Mouse (Mus musculus) heart, embryonic 12.5 days (tissue): ENCODE results near the gene Gpr149. TPM values are rescaled to one million over a fixed set of nuclear protein-coding genes. Genes with fewer than 3 reads are reported as not detected.

Experiments used
- ATAC-seq: fragments of 200-750 bp; cut with Nextera tagmentation; 2 replicates; pipeline ENCODE4 v1.8.0; 2017; ENCODE audit warnings: moderate TSS enrichment, moderate library complexity; ENCODE audit not compliant: insufficient number of reproducible peaks, low FRiP score
- H3K27ac ChIP-seq: fragments of 300-500 bp; sonication (generic); 2 replicates; pipeline ENCODE4 v1.5.1; 2016; ENCODE audit warnings: mild to moderate bottlenecking, moderate library complexity; ENCODE audit not compliant: poor library complexity, severe bottlenecking
- H3K27me3 ChIP-seq: fragments of 300-500 bp; sonication (generic); replicated peaks from 2 replicates; pipeline ENCODE4 v1.6.1; 2016; ENCODE audit warnings: mild to moderate bottlenecking, moderate library complexity
- H3K36me3 ChIP-seq: fragments of 300-500 bp; sonication (generic); 2 replicates; pipeline ENCODE4 v1.6.1; 2016; ENCODE audit warnings: mild to moderate bottlenecking, moderate library complexity
- H3K4me1 ChIP-seq: fragments of 300-500 bp; sonication (generic); replicated peaks from 2 replicates; pipeline ENCODE4 v1.6.1; 2016; ENCODE audit warnings: mild to moderate bottlenecking
- H3K4me2 ChIP-seq: fragments of 300-500 bp; sonication (generic); 2 replicates; pipeline ENCODE4 v1.6.1; 2016; ENCODE audit warnings: mild to moderate bottlenecking, moderate library complexity
- H3K4me3 ChIP-seq: fragments of 300-500 bp; sonication (generic); 2 replicates; pipeline ENCODE4 v1.5.1; 2016; ENCODE audit warnings: mild to moderate bottlenecking
- H3K9ac ChIP-seq: fragments of 300-500 bp; sonication (generic); 2 replicates; pipeline ENCODE4 v1.6.1; 2016; ENCODE audit warnings: mild to moderate bottlenecking, moderate library complexity
- H3K9me3 ChIP-seq: fragments of 300-500 bp; sonication (generic); replicated peaks from 2 replicates; pipeline ENCODE4 v1.6.1; 2016; ENCODE audit warnings: mild to moderate bottlenecking, moderate library complexity
- WGBS: fragments of 180-500 bp; shearing (Covaris S2); methylation state at CpG from one replicate; pipeline ENCODE4 v1.1.7; 2016; 5-methylcytosine and 5-hydroxymethylcytosine counted together
- polyA plus RNA-seq: library from polyadenylated mRNA; unstranded; fragments of >200 nt; fragmentation: Nextera tagmentation; extraction: Ambion mirVana; gene quantifications from 2 replicates; pipeline ENCODE4 v1.2.1, GENCODE M21; 2016

The Gpr149 gene
- polyA plus RNA-seq, 1 experiment from 2014 or later = not detected

GRCm38 (mm10) chr3:62507206-62507647 is 97.7 kb downstream of the Gpr149 start:
- 41% methylated on average over 5 of the region's 5 CpGs for WGBS
- H3K4me3 ChIP-seq = peak overlapping the region; percentile 97
- H3K9me3 ChIP-seq = no peaks in the 10 kb centered on the region
- H3K9ac ChIP-seq = no peak overlapping the region
- no peak overlapping the region for H3K27ac ChIP-seq
- H3K27me3 ChIP-seq = no peaks in the 10 kb centered on the region; the same call in 1 of the 2 replicates
- H3K36me3 ChIP-seq = no peaks in the 10 kb centered on the region
- peaks cover 9% of the 10 kb centered on the region for H3K4me1 ChIP-seq
- H3K4me2 ChIP-seq = peak overlapping the region; percentile 61
- no peak for ATAC-seq

DNA sequence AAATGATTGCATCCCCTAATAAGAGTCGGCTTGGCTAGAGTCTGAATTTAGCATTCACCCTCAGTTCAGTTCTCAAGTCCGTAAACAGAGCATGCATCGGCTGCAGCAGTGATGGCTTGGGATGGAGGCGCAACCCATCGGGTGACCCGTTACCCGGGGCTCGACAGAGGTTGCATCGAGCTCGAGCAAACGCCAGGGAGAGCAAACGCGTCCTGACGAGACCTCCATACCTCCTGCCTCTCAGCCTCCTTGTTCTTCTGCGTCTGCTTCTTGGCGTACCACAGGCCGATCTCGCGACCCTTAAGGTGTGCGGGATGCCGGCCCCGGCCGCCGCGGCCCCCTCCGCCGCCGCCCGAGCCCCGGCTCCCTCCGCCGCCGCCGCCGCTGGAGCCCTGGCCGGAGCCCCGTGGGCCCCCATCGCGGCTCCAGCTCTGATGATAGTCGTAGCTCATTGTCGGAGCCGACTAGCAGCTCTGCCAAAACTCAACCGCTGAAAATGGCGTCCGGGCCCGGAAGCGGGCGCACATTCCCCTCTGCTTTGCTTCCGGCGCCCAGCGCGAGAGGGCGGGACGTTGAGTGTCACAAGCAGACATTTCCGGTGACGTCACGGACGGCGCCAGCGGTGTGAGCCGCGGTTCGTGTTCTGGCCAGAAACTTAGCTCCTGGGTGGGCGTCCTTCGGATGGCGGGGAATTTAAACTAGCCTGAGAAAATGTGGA is 98.3 kb downstream of the Gpr149 start, which contains the start of gene Dhx36:
Dhx36 (minus strand) TSS at position 517 of the 718 bp plus-strand sequence.
- H3K27me3 ChIP-seq = no peaks in the 10 kb centered on the region; the same call in 1 of the 2 replicates
- H3K4me2 ChIP-seq = peak within 1 kb of the TSS; percentile 78
- WGBS = under 1% methylated on average over 58 of the region's 66 CpGs
- peak; percentile 98 for ATAC-seq
- peak within 1 kb of the TSS; percentile 97 for H3K4me3 ChIP-seq
- H3K9ac ChIP-seq = peak within 1 kb of the TSS; percentile 94
- H3K9me3 ChIP-seq = no peaks in the 10 kb centered on the region
- peaks cover 9% of the 10 kb centered on the region for H3K4me1 ChIP-seq
- H3K36me3 ChIP-seq = no peaks in the 10 kb centered on the region
- peak within 1 kb of the TSS; percentile 95 for H3K27ac ChIP-seq

GRCm38 (mm10) chr3:62505166-62505900 is 99.6 kb downstream of the Gpr149 start:
- H3K9me3 ChIP-seq = no peaks in the 10 kb centered on the region
- H3K9ac ChIP-seq = no peak overlapping the region; the same call in 1 of the 2 replicates
- H3K27me3 ChIP-seq = no peaks in the 10 kb centered on the region; the same call in 1 of the 2 replicates
- H3K4me1 ChIP-seq = peaks cover 9% of the 10 kb centered on the region
- WGBS = 73% methylated on average over 5 of the region's 5 CpGs
- H3K27ac ChIP-seq = no peak overlapping the region
- no peak for ATAC-seq
- H3K4me2 ChIP-seq = peak overlapping the region; percentile 78
- H3K4me3 ChIP-seq = peak overlapping the region; percentile 97
- peaks cover 9% of the 10 kb centered on the region for H3K36me3 ChIP-seq

DNA sequence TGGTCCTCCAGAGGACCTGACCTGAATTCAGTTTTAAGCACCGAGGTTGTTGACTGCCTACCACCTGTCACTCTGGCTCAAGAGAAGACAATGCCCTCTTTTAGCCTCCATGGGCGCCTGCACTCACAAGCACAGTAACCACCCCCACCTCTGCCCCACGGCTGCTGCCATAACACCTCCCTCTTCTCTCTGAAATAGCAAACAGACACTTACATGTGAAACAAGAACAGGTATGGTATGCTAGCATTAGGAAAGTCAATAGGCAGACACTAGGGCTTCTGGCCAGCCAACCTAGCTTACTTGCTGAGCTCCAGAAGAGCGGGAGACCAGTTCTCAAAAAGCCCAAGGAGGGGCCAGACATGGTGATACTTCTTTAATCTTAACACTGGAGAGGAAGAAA is 105.6 kb downstream of the Gpr149 start:
- no peak overlapping the region for H3K4me3 ChIP-seq
- H3K27ac ChIP-seq = no peak overlapping the region
- no peaks in the 10 kb centered on the region for H3K4me1 ChIP-seq
- no peak for ATAC-seq
- H3K9ac ChIP-seq = no peak overlapping the region
- H3K4me2 ChIP-seq = no peak overlapping the region
- H3K36me3 ChIP-seq = peaks cover 37% of the 10 kb centered on the region
- 81% methylated on average over 4 of the region's 4 CpGs for WGBS
- H3K27me3 ChIP-seq = no peaks in the 10 kb centered on the region
- no peaks in the 10 kb centered on the region for H3K9me3 ChIP-seq

GRCm38 (mm10) chr3:62492568-62492967 is 112.4 kb downstream of the Gpr149 start:
- H3K36me3 ChIP-seq = peaks cover 46% of the 10 kb centered on the region
- no peak for ATAC-seq

GRCm38 (mm10) chr3:62484340-62484739 is 120.6 kb downstream of the Gpr149 start:
- H3K9me3 ChIP-seq = no peaks in the 10 kb centered on the region
- no peaks in the 10 kb centered on the region for H3K27me3 ChIP-seq
- no peak overlapping the region for H3K9ac ChIP-seq
- no peak overlapping the region for H3K4me3 ChIP-seq
- ATAC-seq = no peak
- H3K4me1 ChIP-seq = no peaks in the 10 kb centered on the region
- no peak overlapping the region for H3K4me2 ChIP-seq
- WGBS = 92% methylated on average over 2 of the region's 2 CpGs
- peaks cover 46% of the 10 kb centered on the region for H3K36me3 ChIP-seq
- H3K27ac ChIP-seq = no peak overlapping the region

More at GRCm38 (mm10) chr3:62492568-62492967, 112.4 kb downstream of the Gpr149 start:
- no peak overlapping the region for H3K27ac ChIP-seq
- no peak overlapping the region for H3K9ac ChIP-seq
- no peaks in the 10 kb centered on the region for H3K9me3 ChIP-seq
- no peaks in the 10 kb centered on the region for H3K4me1 ChIP-seq
- H3K4me2 ChIP-seq = no peak overlapping the region
- WGBS = 89% methylated on average over 6 of the region's 6 CpGs
- H3K4me3 ChIP-seq = no peak overlapping the region
- H3K27me3 ChIP-seq = no peaks in the 10 kb centered on the region

Other genes with a start within 250 kb of the Gpr149 start
- gene Dhx36, start 98.1 kb downstream of the Gpr149 start, polyA plus RNA-seq = 25.6 and 27.0 TPM in 2 replicates